Mouse (Mus musculus) intestine, embryonic 16.5 days (tissue): ENCODE data around the gene Ankrd7. TPM values are rescaled to one million over a fixed set of nuclear protein-coding genes. Genes with fewer than 3 reads are reported as not detected.
"Not testable (repeated sequence)": the region's sequence is repeated elsewhere in the genome, so short reads cannot be mapped to it uniquely, and the experiment has no call there.

ENCODE experiments used
- ATAC-seq: fragments of 200-750 bp; cut with Nextera tagmentation; 2 replicates; pipeline ENCODE4 v1.8.0; 2017; ENCODE audit warnings: moderate TSS enrichment, moderate library complexity
- H3K27ac ChIP-seq: fragments of 300-500 bp; sonication (generic); 2 replicates; pipeline ENCODE4 v1.5.1; 2014; ENCODE audit warnings: mild to moderate bottlenecking, low read length
- H3K27me3 ChIP-seq: fragments of 300-500 bp; sonication (generic); replicated peaks from 2 replicates; pipeline ENCODE4 v1.6.1; 2014; ENCODE audit warnings: low read length, control low read depth, mixed read lengths; ENCODE audit not compliant: control insufficient read depth, insufficient read depth
- H3K36me3 ChIP-seq: fragments of 300-500 bp; sonication (generic); 2 replicates; pipeline ENCODE4 v1.6.1; 2014; ENCODE audit warnings: low read length, control low read depth; ENCODE audit not compliant: control insufficient read depth, insufficient read depth
- H3K4me1 ChIP-seq: fragments of 300-500 bp; sonication (generic); 2 replicates; pipeline ENCODE4 v1.6.1; 2014; ENCODE audit warnings: low read length, control low read depth, mixed read lengths; ENCODE audit not compliant: control insufficient read depth, insufficient read depth
- H3K4me2 ChIP-seq: fragments of 300-500 bp; sonication (generic); 2 replicates; pipeline ENCODE4 v1.6.1; 2014; ENCODE audit warnings: low read depth, low read length, control low read depth
- H3K4me3 ChIP-seq: fragments of 300-500 bp; sonication (generic); 2 replicates; pipeline ENCODE4 v1.5.1; 2014; ENCODE audit warnings: mild to moderate bottlenecking, low read length
- H3K9ac ChIP-seq: fragments of 300-500 bp; sonication (generic); 2 replicates; pipeline ENCODE4 v1.6.1; 2014; ENCODE audit warnings: low read depth, low read length
- H3K9me3 ChIP-seq: fragments of 300-500 bp; sonication (generic); 2 replicates; pipeline ENCODE4 v1.6.1; 2016; ENCODE audit warnings: low read length, control low read depth; ENCODE audit not compliant: control insufficient read depth
- WGBS: fragments of 180-500 bp; shearing (Covaris S2); extraction: QIAGEN DNeasy Blood & Tissue Kit; methylation state at CpG from one replicate; pipeline ENCODE4 v1.1.7; 2014; 5-methylcytosine and 5-hydroxymethylcytosine counted together
- polyA plus RNA-seq: library from polyadenylated mRNA; unstranded; fragments of >200 nt; fragmentation: Nextera tagmentation; extraction: Ambion mirVana; gene quantifications from 2 replicates; pipeline ENCODE4 v1.2.1, GENCODE M21; 2015

Gene Ankrd7
- polyA plus RNA-seq = not detected in 2 replicates

DNA sequence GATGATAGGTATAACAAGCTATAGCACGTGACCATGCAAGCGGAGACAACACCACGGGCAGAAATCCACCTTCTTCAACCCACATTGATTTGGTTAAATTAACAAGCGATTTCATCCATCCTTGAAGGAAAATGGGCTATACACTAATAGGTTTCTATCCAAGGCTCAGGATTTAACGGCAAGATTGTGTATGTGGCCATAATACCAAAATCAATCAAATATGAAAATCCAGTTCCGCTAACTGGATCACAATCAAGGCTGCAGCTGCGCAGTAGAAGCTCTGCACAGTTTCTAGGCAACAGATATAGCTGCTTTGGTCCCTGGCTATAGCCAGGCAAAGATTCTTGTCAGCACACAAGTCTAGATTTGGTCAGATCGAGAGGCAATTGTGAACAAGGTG lies at the start of gene Ankrd7:
TSS of gene Ankrd7 (plus strand) at position 301 of the 400 bp plus-strand sequence.
- no peak for ATAC-seq
- 91% methylated on average over 8 of the region's 8 CpGs for WGBS
- H3K9me3 ChIP-seq = 0 out of 2 replicates have a peak, but pooled peaks cover 3% of the 10 kb centered on the region
- no peaks in the 10 kb centered on the region for H3K36me3 ChIP-seq
- no peak within 1 kb of the TSS for H3K27ac ChIP-seq
- H3K4me1 ChIP-seq = no peaks in the 10 kb centered on the region
- H3K4me2 ChIP-seq = no peak within 1 kb of the TSS
- no peaks in the 10 kb centered on the region for H3K27me3 ChIP-seq
- H3K9ac ChIP-seq = no peak within 1 kb of the TSS
- no peak within 1 kb of the TSS for H3K4me3 ChIP-seq

DNA sequence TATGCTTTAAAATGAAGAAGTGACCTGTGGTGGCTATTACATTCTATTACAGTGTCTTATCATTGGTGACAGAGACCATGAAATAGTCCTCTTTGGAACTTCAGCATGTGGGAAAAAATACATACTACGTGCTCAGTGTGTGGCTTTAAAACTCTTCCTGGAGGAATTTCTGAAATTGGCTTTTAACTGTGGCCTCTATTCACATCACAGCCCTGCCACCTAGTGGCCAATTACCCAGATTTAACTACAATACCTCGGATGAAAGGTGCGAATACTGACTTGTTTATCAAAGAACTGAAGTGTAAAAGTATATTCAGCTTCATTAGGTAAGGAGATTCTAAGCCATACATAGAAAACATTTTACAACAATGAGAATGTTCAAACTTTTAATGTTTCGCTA lies 46.8 kb upstream of the Ankrd7 start:
- ATAC-seq = no peak
- Histone ChIP-seq H3K36me3 (no peaks in the 10 kb centered on the region), H3K27ac (no peak overlapping the region), H3K27me3 (no peaks in the 10 kb centered on the region), H3K4me2 (no peak overlapping the region), H3K4me3 (no peak overlapping the region), H3K4me1 (peaks cover 2% of the 10 kb centered on the region; the same call in 1 of the 2 replicates), H3K9ac (no peak overlapping the region), H3K9me3 (no peaks in the 10 kb centered on the region)
- 16% methylated on average over 4 of the region's 4 CpGs for WGBS

DNA sequence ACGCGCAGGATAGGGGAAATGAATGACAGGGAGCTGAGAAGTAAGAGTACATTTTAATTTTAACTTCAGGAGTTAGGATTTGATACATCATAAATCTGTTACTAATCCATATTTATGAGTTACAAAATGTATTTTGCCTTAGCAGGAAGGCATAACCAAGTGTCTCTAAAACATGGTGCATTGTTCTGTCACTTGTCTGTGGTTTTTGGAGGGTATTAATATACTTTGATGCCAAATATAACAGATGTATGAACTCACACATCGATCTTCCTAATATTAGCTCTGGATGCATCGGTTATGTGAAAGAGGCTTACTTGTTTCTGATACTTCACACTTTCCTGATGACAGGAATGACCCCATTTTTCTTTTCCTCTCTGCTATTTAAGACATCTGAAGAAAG lies 45.9 kb upstream of the Ankrd7 start:
- no peak for ATAC-seq
- H3K4me1 ChIP-seq = peaks cover 2% of the 10 kb centered on the region; the same call in 1 of the 2 replicates
- no peak overlapping the region for H3K4me2 ChIP-seq
- no peak overlapping the region for H3K27ac ChIP-seq
- WGBS = 78% methylated on average over 4 of the region's 4 CpGs
- no peaks in the 10 kb centered on the region for H3K9me3 ChIP-seq
- H3K27me3 ChIP-seq = no peaks in the 10 kb centered on the region
- no peak overlapping the region for H3K4me3 ChIP-seq
- H3K9ac ChIP-seq = no peak overlapping the region
- no peaks in the 10 kb centered on the region for H3K36me3 ChIP-seq

DNA sequence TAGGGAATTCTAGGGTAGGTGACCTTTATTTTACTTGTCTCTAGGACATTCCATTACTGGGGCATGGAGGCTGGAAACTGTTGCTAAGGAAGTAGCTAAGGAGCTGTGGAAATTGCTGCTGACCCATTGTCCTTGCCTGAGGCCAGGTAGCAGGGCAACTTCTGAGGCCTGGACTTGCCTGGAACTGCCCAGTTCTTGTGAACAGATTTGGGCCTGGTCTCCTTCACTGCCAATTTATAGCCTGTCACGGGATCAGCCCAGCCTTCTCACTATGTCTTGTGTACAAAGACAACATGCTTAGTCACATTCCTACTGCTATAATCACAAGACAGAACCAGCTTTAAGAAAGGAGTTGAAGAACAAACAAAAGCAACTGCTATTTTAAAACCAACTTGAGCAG lies 43.3 kb upstream of the Ankrd7 start:
- Histone ChIP-seq H3K4me3 (no peak overlapping the region), H3K27ac (no peak overlapping the region), H3K9ac (no peak overlapping the region), H3K9me3 (no peaks in the 10 kb centered on the region), H3K4me2 (no peak overlapping the region), H3K27me3 (no peaks in the 10 kb centered on the region), H3K36me3 (no peaks in the 10 kb centered on the region), H3K4me1 (peaks cover 2% of the 10 kb centered on the region; the same call in 1 of the 2 replicates)
- peak; percentile 66; the same call in 1 of the 2 replicates for ATAC-seq
- WGBS = 31% methylated on average over 1 of the region's 1 CpGs

DNA sequence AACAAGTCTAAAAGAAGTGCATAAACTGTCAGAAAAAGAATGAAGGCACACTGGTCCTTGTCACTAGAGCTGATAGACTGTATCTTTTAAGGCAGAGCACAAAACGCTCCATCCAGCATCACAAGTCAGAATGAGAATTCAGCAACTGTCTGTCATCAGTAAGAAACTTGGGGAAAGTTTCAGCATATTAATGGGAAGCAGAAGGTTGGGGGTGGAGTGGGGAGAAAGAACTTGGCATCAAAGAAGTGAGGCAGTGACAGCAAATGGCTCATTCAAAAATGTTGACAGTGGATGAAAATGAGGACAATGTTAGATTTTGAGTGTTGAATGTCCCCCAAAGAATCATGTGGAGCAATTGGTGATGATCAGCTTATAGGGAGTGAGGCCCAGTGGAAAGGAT lies 33.2 kb upstream of the Ankrd7 start:
- Histone ChIP-seq H3K9ac (no peak overlapping the region), H3K4me3 (no peak overlapping the region), H3K4me2 (no peak overlapping the region), H3K27me3 (no peaks in the 10 kb centered on the region), H3K4me1 (no peaks in the 10 kb centered on the region), H3K36me3 (no peaks in the 10 kb centered on the region), H3K27ac (no peak overlapping the region), H3K9me3 (no peaks in the 10 kb centered on the region)
- ATAC-seq = no peak
- 69% methylated on average over 1 of the region's 1 CpGs for WGBS

DNA sequence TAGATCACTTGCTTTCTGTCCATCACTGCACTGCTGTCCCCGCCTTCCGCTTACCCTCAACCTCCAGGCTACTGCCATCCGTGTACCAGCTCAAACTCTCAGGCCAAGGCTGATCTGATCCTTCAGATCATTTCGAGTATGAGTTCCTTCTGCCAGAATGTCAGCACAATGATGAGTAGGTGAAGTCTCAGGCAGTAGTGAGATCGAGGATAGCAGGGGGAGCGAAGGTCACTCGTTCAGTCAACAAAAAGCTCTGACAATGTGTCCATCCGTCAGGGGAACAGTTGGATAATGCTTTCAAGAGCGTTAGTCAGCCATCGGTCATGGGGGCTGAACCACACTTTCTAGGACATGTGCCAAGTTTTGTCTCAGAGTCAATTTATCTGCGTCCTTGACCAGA lies 21.6 kb upstream of the Ankrd7 start:
- H3K27me3 ChIP-seq, H3K4me1 ChIP-seq, H3K36me3 ChIP-seq, H3K4me3 ChIP-seq, H3K27ac ChIP-seq, H3K9ac ChIP-seq, ATAC-seq, H3K9me3 ChIP-seq, H3K4me2 ChIP-seq: not testable (repeated sequence)
- WGBS = no CpG with 5 or more reads among the region's 11 CpGs

DNA sequence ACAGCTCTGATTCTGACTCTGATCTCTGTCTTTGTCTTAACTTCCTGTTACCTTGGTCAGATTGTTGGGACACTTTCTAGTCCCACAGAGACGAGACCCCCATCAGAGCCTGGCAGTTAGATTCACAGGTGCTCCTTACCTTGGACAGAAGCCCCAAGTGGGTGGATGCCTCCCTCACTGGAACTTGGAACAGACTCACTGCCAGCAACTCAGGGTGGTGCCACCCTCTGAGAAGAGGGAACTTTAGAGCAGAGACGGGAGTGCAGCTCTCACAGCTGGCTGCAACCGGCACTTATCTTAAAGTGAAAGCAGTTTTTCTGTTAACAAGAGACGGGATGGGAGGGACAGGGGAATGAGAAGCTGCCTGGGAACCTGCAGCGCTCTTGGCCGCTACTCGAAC lies 20.5 kb upstream of the Ankrd7 start:
- H3K9me3 ChIP-seq, H3K27ac ChIP-seq, H3K4me3 ChIP-seq, H3K27me3 ChIP-seq, H3K9ac ChIP-seq, H3K4me2 ChIP-seq, H3K36me3 ChIP-seq, H3K4me1 ChIP-seq, ATAC-seq: not testable (repeated sequence)
- 13% methylated on average over 5 of the region's 7 CpGs for whole genome bisulfite sequencing

DNA sequence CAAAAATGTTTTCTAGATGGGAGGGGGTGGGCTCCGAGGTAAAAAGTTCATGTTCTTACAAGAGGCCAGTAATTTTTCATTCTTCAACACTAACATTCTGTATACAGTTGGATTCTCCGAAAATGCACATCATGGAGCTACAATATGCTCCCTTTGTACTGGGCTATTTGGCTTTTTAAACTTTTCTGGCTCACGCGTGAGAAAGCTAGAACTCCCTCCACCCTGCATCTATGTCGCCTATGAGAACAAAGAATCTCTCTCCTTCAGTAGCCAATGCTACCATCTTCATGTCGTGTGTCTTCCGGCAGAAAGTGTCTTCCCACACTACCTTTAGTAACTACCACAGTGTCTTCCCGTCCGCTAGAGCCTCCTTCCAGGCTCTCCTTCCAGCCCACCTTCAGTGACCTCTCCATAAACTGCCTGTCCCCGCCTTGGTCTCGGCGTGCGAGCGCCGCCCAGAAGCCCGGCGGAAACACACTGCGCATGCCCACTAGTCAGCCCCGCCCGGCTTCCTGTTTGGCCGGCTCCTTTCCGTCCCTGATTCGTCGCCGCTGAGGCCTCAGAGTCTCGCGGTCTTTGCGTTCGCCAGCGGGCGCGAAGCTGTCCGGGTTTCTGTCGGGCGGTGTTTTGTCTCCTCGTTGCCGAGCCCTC lies 17.9 kb upstream of the Ankrd7 start, which contains the start of gene Lsm8:
TSS of gene Lsm8 (plus strand) at position 529 of the 651 bp plus-strand sequence.
- 2% methylated on average over 37 of the region's 37 CpGs for WGBS
- ATAC-seq = peak; percentile 100
- Histone ChIP-seq H3K9me3 (no peaks in the 10 kb centered on the region), H3K4me2 (peak within 1 kb of the TSS; percentile 62), H3K4me3 (peak within 1 kb of the TSS; percentile 89), H3K27me3 (no peaks in the 10 kb centered on the region), H3K27ac (peak within 1 kb of the TSS; percentile 91), H3K36me3 (no peaks in the 10 kb centered on the region; the same call in 1 of the 2 replicates), H3K9ac (peak within 1 kb of the TSS; percentile 97), H3K4me1 (peaks cover 6% of the 10 kb centered on the region; the same call in 1 of the 2 replicates)

DNA sequence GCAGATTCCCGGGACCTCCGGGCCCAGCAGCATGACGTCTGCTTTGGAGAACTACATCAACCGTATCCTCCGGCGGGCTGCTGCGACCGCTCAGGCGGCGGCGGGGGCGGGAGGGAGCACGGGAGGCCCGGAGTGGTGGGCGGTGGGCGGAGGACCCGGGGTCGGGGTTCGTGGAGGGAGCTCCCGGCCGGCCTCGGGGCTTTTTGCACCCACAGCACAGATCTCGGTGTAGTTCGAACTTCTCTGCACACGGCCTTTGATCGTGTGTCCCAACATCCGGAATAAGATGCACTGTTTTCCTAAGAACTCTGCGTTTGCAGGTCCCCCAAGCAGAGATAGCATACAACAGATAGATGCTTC lies 17.4 kb upstream of the Ankrd7 start:
- Histone ChIP-seq H3K27me3 (no peaks in the 10 kb centered on the region), H3K4me1 (peaks cover 6% of the 10 kb centered on the region; the same call in 1 of the 2 replicates), H3K36me3 (no peaks in the 10 kb centered on the region; the same call in 1 of the 2 replicates), H3K27ac (peak overlapping the region; percentile 91), H3K9ac (peak overlapping the region; percentile 97), H3K4me2 (peak overlapping the region; percentile 62), H3K9me3 (no peaks in the 10 kb centered on the region), H3K4me3 (peak overlapping the region; percentile 89)
- peak; percentile 72 for ATAC-seq
- WGBS = under 1% methylated on average over 28 of the region's 28 CpGs

DNA sequence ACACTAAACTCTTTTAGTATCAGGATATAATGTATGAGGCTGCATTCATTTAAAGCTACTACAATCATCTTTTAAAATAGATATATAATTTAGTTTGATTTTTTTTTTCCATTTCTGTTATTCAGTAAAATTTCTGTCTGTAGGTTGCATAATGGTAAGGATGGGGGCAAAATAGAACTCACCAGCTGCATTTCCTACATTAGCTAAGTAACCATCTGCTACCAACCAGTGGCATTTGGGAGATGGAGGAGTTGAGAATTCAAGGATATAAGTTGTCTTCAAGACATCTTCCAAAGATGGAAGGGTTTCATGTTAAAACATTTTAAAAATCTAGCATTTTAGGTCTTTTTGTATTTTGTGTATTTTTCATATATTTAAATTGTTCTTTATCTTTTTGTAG lies 10.8 kb upstream of the Ankrd7 start:
- H3K4me3 ChIP-seq = no peak overlapping the region
- no peaks in the 10 kb centered on the region for H3K27me3 ChIP-seq
- no peak overlapping the region for H3K4me2 ChIP-seq
- H3K36me3 ChIP-seq = peaks cover 3% of the 10 kb centered on the region; the same call in 1 of the 2 replicates
- H3K9me3 ChIP-seq = no peaks in the 10 kb centered on the region
- no peak overlapping the region for H3K9ac ChIP-seq
- no peak for ATAC-seq
- H3K27ac ChIP-seq = no peak overlapping the region
- H3K4me1 ChIP-seq = no peaks in the 10 kb centered on the region
